ENCODE assay signal across 7 mouse cellular contexts in the genomic region with DNA sequence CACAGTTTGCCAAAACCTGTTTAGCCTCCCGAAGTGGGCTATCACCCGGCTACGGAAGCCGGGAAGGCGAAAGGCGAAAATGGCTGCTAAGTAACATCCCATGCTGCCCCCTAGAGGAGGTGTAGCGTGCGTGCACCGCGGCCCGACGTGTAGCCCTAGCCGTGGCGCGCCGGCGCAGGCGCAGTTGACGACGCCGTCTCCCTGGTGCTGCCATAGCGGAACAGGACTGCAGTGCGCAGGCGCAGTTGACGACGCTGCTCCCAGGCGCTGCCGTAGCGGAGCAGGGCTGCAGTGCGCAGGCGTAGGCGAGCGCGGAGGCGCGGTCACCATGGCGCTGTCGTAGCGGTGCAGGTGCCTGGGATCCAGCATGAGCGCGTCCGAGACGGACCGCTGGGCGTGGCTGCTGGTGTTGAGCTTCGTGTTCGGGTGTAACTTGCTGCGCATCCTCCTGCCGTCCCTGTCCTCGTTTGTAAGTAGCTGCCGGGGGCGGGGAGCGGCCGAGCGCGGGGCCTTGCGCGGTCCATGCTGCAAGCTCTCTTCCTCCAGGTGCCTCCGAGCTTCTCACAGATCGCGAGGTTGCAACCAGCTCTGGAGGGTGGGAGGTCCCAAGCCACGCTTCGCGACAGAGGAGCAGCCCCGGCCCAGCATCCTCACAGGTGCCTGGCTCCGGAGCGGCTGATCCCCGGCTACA. TPM values are rescaled to one million over a fixed set of nuclear protein-coding genes. Genes with fewer than 3 reads are reported as not detected.
DNase-seq lines count a peak whose midpoint lies in the region; ATAC-seq lines count a peak whose summit lies in the region.

Gene Wrb (plus strand): TSS at position 298 of the 691 bp plus-strand sequence.

- peak within 1 kb of the TSS; percentile 81 for H3K4me3 ChIP-seq in intestine, embryonic 16.5 days (ENCODE audit: low read length)
- H3K4me3 ChIP-seq in midbrain, embryonic 11.5 days (ENCODE audit: low read depth, low read length) = peak within 1 kb of the TSS; percentile 71

- no peaks in the 10 kb centered on the region for H3K9me3 ChIP-seq in intestine, embryonic 16.5 days (ENCODE audit: control insufficient read depth, low read length)
- H3K9me3 ChIP-seq in midbrain, embryonic 11.5 days (ENCODE audit: control insufficient read depth, low read length) = no peaks in the 10 kb centered on the region; the same call in 1 of the 2 replicates

- intact Hi-C loops in left cerebral cortex, postnatal 36 days (cut with DNase I) = loop anchor here (2.0 kb wide), 2 partner anchors 18 to 62 kb away; partner anchors contain the start of genes Brwd1 and Hmgn1

- H3K4me1 ChIP-seq in intestine, embryonic 16.5 days (ENCODE audit: control insufficient read depth, insufficient read depth, low read length) = peaks cover 8% of the 10 kb centered on the region; the same call in 1 of the 2 replicates
- H3K4me1 ChIP-seq in midbrain, embryonic 11.5 days (ENCODE audit: control insufficient read depth, insufficient read depth, low read length) = peaks cover 8% of the 10 kb centered on the region

- H3K4me2 ChIP-seq in intestine, embryonic 16.5 days (ENCODE audit: low read depth, low read length) = peak within 1 kb of the TSS; percentile 77
- peak within 1 kb of the TSS; percentile 61 for H3K4me2 ChIP-seq in midbrain, embryonic 11.5 days

- DNase-seq in adrenal gland, adult 8-10 months = peak; percentile 99
- DNase-seq in embryo, embryonic 9.5 days (ENCODE audit: extremely low spot score) = peak; percentile 99
- peak; percentile 99 to 100 for DNase-seq in gastrocnemius, postnatal 4 days (ENCODE audit: low spot score in 2 of 2)
- peak; percentile 100 for DNase-seq in left cerebral cortex, postnatal 36 days (ENCODE audit: low spot score in 2 of 2)
- peak; percentile 100 for DNase-seq in midbrain, embryonic 11.5 days (ENCODE audit: low spot score, missing footprints)
- peak; percentile 100 for DNase-seq in skeletal muscle tissue, adult 2 months (ENCODE audit: low read depth, low spot score)

- peak within 1 kb of the TSS; percentile 55; the same call in 1 of the 2 replicates for H3K27ac ChIP-seq in intestine, embryonic 16.5 days (ENCODE audit: low read length)
- H3K27ac ChIP-seq in midbrain, embryonic 11.5 days (ENCODE audit: low read depth, low read length) = peak within 1 kb of the TSS; percentile 4; the same call in 1 of the 2 replicates

- peak; percentile 97 for ATAC-seq in intestine, embryonic 16.5 days
- ATAC-seq in midbrain, embryonic 11.5 days (ENCODE audit: low FRiP score) = peak; percentile 98

- WGBS in intestine, embryonic 16.5 days = under 1% methylated on average over 68 of the region's 68 CpGs
- under 1% methylated on average over 68 of the region's 68 CpGs for WGBS in midbrain, embryonic 11.5 days

- H3K27me3 ChIP-seq in intestine, embryonic 16.5 days (replicated peaks; ENCODE audit: control insufficient read depth, insufficient read depth, low read length) = no peaks in the 10 kb centered on the region
- no peaks in the 10 kb centered on the region for H3K27me3 ChIP-seq in midbrain, embryonic 11.5 days (ENCODE audit: control insufficient read depth, insufficient read depth, low read length)

- H3K9ac ChIP-seq in intestine, embryonic 16.5 days (ENCODE audit: low read depth, low read length) = peak within 1 kb of the TSS; percentile 78
- peak within 1 kb of the TSS; percentile 67 for H3K9ac ChIP-seq in midbrain, embryonic 11.5 days (ENCODE audit: low read length)

- H3K36me3 ChIP-seq in intestine, embryonic 16.5 days (ENCODE audit: control insufficient read depth, insufficient read depth, low read length) = no peaks in the 10 kb centered on the region
- H3K36me3 ChIP-seq in midbrain, embryonic 11.5 days (ENCODE audit: control insufficient read depth, insufficient read depth, low read length) = no peaks in the 10 kb centered on the region

RNA-seq across cellular contexts. Expression of gene Wrb, which starts in this region (rescaled TPM):
- 10 to 100 TPM; 38.4 to 50.7 (median 45.8) TPM for total RNA-seq in adrenal gland, adult 8-10 months (2022)
- total RNA-seq in gastrocnemius, postnatal 4 days (2021) = 10 to 100 TPM; 14.0 to 18.1 TPM
- 46.9 and 53.2 TPM in 2 replicates for polyA plus RNA-seq in intestine, embryonic 16.5 days (2015; fragmentation: Nextera tagmentation; extraction: Ambion mirVana)
- 10 to 100 TPM; 67.9 to 69.4 TPM for total RNA-seq in left cerebral cortex, postnatal 36 days (2021)
- 128 and 132 TPM in 2 replicates for polyA plus RNA-seq in midbrain, embryonic 11.5 days (2014; fragmentation: Nextera tagmentation; extraction: Ambion mirVana)

Comparison
In these comparisons a context has a peak if more than half of its experiments do, and no peak if none do; other contexts are left out.
1. Peak in every context shown above with its lines: DNase-seq, ATAC-seq, H3K4me3 ChIP-seq and H3K27ac ChIP-seq.